Mouse (Mus musculus): Measurements from ENCODE around the gene Srgap1. TPM values are rescaled to one million over a fixed set of nuclear protein-coding genes. Genes with fewer than 3 reads are reported as not detected.

Gene Srgap1
- total and polyA plus RNA-seq, 3 experiments: 0.22 TPM; not detected in 2

DNA sequence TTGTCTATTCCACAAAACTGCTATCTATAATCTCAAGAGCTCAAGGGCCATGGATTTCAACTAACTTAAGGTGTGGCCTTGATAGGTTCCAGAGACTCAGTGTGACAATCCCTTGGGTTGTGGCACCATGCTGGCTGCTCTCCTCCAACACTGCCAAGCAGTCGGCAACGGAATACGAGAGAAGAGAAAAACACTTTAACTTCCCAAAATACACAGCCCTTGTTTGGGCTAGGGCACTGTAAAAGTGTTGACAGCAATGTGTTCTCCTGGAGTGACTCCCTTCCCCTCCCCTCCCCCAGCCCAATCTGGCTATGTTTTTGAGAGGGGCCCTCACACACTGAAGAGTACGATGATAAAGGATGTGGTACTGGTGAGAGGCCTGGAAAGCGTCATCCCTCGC, 21.9 kb downstream of the Srgap1 start:
- Histone ChIP-seq H3K9me3 (replicated peaks) (peaks cover 63% of the 10 kb centered on the region), H3K27me3 (ENCODE audit: insufficient read depth, low read length) (no peaks in the 10 kb centered on the region), H3K4me1 (ENCODE audit: insufficient read depth, low read depth, low read length) (no peaks in the 10 kb centered on the region), H3K36me3 (replicated peaks) (no peaks in the 10 kb centered on the region), H3K4me3 (ENCODE audit: low read depth, low read length) (no peak overlapping the region)
- DNase-seq (ENCODE audit: low spot score) (no peak), ATAC-seq (ENCODE audit: extremely low read depth, insufficient number of reproducible peaks, low FRiP score, poor library complexity, severe bottlenecking) (no peak)
- TF ChIP-seq GATA2 (IDR thresholded peaks at IDR 0.05; ENCODE audit: borderline replicate concordance, low read depth, low read length) (no peak), POLR2AphosphoS5 (IDR thresholded peaks at IDR 0.05; ENCODE audit: insufficient replicate concordance, low read depth, low read length) (no peak), GATA1 (IDR thresholded peaks at IDR 0.05; ENCODE audit: borderline replicate concordance, low read length) (no peak), CTCF (IDR thresholded peaks at IDR 0.05; ENCODE audit: low read depth, low read length) (no peak)

DNA sequence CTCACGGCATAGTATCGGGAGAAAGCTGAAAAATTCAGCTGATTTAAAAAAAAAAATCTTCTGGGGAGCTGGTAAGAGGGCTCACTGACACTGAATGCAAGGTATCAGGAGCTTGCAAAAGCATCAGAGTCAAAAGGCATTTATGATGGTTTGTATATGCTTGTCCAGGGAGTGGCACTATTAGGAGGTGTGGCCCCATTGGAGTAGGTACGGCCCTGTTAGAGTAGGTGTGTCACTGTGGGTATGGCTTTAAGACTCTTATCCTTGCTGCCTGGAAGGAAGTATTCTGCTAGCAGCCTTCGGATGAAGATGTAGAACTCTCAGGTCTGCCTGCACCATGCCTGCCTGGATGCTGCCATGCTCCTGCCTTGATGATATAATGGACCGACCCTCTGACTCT, 26.2 kb downstream of the Srgap1 start:
- no peaks in the 10 kb centered on the region for H3K4me1 ChIP-seq (ENCODE audit: insufficient read depth, low read depth, low read length)
- DNase-seq (ENCODE audit: low spot score) (no peak), ATAC-seq (ENCODE audit: extremely low read depth, insufficient number of reproducible peaks, low FRiP score, poor library complexity, severe bottlenecking) (no peak)
- H3K9me3 ChIP-seq (replicated peaks): peaks cover 66% of the 10 kb centered on the region
- H3K27me3 ChIP-seq (ENCODE audit: insufficient read depth, low read length): no peaks in the 10 kb centered on the region
- H3K36me3 ChIP-seq (replicated peaks): no peaks in the 10 kb centered on the region
- H3K4me3 ChIP-seq (ENCODE audit: low read depth, low read length): no peak overlapping the region
- TF ChIP-seq GATA2 (IDR thresholded peaks at IDR 0.05; ENCODE audit: borderline replicate concordance, low read depth, low read length) (no peak), CTCF (IDR thresholded peaks at IDR 0.05; ENCODE audit: low read depth, low read length) (no peak)

DNA sequence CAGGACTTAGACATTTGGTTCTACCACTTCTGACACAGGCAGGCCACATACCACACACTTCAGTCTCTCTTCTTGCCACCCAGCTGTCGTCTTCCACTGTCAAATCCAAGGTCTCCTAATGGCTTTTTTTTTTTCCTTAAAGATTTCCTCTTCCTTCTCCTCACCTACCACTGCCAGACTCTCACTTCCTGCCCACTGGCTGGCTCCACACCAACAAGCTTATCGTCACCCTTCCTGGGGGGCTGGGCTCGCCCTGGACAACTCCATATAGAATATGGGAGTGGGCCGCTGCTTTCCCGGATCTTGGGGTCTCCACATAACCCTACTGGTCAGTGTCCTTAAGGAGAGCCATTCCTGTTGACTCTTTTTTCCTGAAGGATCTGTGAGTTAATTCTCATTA, 26.9 kb downstream of the Srgap1 start:
- no peaks in the 10 kb centered on the region for H3K27me3 ChIP-seq (ENCODE audit: insufficient read depth, low read length)
- H3K9me3 ChIP-seq (replicated peaks): peaks cover 64% of the 10 kb centered on the region
- ATAC-seq (ENCODE audit: extremely low read depth, insufficient number of reproducible peaks, low FRiP score, poor library complexity, severe bottlenecking): no peak
- no peaks in the 10 kb centered on the region for H3K4me1 ChIP-seq (ENCODE audit: insufficient read depth, low read depth, low read length)
- TF ChIP-seq CTCF (IDR thresholded peaks at IDR 0.05; ENCODE audit: low read depth, low read length): no peak
- TF ChIP-seq GATA2 (IDR thresholded peaks at IDR 0.05; ENCODE audit: borderline replicate concordance, low read depth, low read length): no peak
- no peak for TF ChIP-seq POLR2AphosphoS5 (IDR thresholded peaks at IDR 0.05; ENCODE audit: insufficient replicate concordance, low read depth, low read length)
- no peak for TF ChIP-seq TAL1 (conservative IDR thresholded peaks at IDR 0.05; ENCODE audit: low read depth, low read length)
- no peak for TF ChIP-seq GATA1 (IDR thresholded peaks at IDR 0.05; ENCODE audit: borderline replicate concordance, low read length)
- no peak for DNase-seq (ENCODE audit: low spot score)
- H3K4me3 ChIP-seq (ENCODE audit: low read depth, low read length): no peak overlapping the region
- no peaks in the 10 kb centered on the region for H3K36me3 ChIP-seq (replicated peaks)

DNA sequence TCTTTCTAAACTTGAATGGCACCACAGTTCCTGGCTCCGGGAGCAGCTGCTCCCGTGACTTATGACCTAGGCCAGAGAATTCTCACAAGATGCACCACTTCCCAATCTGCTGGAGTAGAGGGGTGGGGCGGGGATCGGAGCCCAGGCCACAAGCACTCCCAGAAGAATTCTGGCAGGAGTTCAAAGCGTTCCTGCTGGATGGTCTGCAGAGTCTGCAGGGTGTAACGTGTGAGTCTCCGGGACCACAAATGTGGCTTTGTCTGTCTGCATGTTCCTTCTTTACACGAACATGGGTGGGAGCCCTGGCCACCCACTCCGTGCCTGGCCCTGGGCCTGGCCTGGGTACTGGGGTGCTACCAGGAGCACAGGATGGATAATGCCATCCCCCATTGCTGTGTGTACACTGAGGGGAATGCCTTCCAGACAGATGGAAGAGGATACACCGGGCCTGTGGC, 28.5 kb downstream of the Srgap1 start:
- no peak for TF ChIP-seq GATA2 (IDR thresholded peaks at IDR 0.05; ENCODE audit: borderline replicate concordance, low read depth, low read length)
- TF ChIP-seq GATA1 (IDR thresholded peaks at IDR 0.05; ENCODE audit: borderline replicate concordance, low read length): no peak
- no peak for TF ChIP-seq TAL1 (conservative IDR thresholded peaks at IDR 0.05; ENCODE audit: low read depth, low read length)
- no peak for TF ChIP-seq CTCF (IDR thresholded peaks at IDR 0.05; ENCODE audit: low read depth, low read length)
- TF ChIP-seq POLR2AphosphoS5 (IDR thresholded peaks at IDR 0.05; ENCODE audit: insufficient replicate concordance, low read depth, low read length): no peak
- no peaks in the 10 kb centered on the region for H3K4me1 ChIP-seq (ENCODE audit: insufficient read depth, low read depth, low read length)
- DNase-seq (ENCODE audit: low spot score) (no peak), ATAC-seq (ENCODE audit: extremely low read depth, insufficient number of reproducible peaks, low FRiP score, poor library complexity, severe bottlenecking) (no peak)
- peaks cover 54% of the 10 kb centered on the region for H3K9me3 ChIP-seq (replicated peaks)
- H3K36me3 ChIP-seq (replicated peaks): no peaks in the 10 kb centered on the region
- no peak overlapping the region; the same call in 1 of the 2 replicates for H3K4me3 ChIP-seq (ENCODE audit: low read depth, low read length)
- H3K27me3 ChIP-seq (ENCODE audit: insufficient read depth, low read length): no peaks in the 10 kb centered on the region

DNA sequence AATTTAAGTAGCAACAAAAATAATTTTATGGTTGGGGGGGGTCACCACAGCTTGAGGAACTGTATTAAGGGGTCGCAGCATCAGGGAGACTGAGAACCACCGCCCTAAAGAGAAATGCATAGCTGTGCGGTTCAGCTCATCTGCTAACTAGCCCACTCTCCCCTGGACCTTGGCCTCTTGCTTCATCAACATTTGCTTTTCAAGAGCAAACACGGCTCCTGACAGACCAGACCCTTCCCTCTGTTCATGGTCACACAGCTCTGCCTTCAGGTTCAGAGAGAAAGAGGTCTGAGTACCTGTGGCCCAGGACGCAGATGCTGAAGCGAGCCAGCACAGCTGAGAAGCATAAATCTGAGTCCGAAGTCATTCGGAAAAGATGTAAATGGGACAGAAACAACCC, 29.4 kb downstream of the Srgap1 start:
- Histone ChIP-seq H3K4me3 (ENCODE audit: low read depth, low read length) (no peak overlapping the region), H3K9me3 (replicated peaks) (peaks cover 55% of the 10 kb centered on the region), H3K27me3 (ENCODE audit: insufficient read depth, low read length) (no peaks in the 10 kb centered on the region), H3K4me1 (ENCODE audit: insufficient read depth, low read depth, low read length) (no peaks in the 10 kb centered on the region), H3K36me3 (replicated peaks) (no peaks in the 10 kb centered on the region)
- no peak for ATAC-seq (ENCODE audit: extremely low read depth, insufficient number of reproducible peaks, low FRiP score, poor library complexity, severe bottlenecking)
- DNase-seq (ENCODE audit: low spot score): no peak
- TF ChIP-seq CTCF (IDR thresholded peaks at IDR 0.05; ENCODE audit: low read depth, low read length): no peak
- no peak for TF ChIP-seq TAL1 (conservative IDR thresholded peaks at IDR 0.05; ENCODE audit: low read depth, low read length)
- no peak for TF ChIP-seq GATA1 (IDR thresholded peaks at IDR 0.05; ENCODE audit: borderline replicate concordance, low read length)
- no peak for TF ChIP-seq GATA2 (IDR thresholded peaks at IDR 0.05; ENCODE audit: borderline replicate concordance, low read depth, low read length)
- TF ChIP-seq POLR2AphosphoS5 (IDR thresholded peaks at IDR 0.05; ENCODE audit: insufficient replicate concordance, low read depth, low read length): no peak

DNA sequence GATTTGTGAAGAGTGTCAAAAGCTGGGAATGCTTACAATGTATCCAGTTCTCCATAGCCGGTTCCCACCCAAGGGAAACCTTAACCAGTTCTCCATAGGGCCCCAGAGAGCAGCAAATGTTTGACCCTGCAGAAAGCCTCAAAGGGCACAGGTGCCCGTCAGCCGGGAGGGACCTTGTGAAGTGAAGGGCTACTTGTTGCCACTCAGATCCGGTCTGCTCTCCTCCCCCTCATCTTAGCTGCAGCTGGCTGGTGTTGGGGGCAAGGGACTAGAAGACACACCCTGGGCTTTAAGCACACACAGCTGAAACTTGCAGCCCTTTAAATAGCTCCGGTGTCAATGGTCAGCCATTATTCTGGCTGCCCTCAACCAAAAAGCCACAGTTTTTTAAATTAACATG, 30.1 kb downstream of the Srgap1 start:
- Histone ChIP-seq H3K27me3 (ENCODE audit: insufficient read depth, low read length) (no peaks in the 10 kb centered on the region), H3K36me3 (replicated peaks) (no peaks in the 10 kb centered on the region), H3K4me3 (ENCODE audit: low read depth, low read length) (no peak overlapping the region), H3K4me1 (ENCODE audit: insufficient read depth, low read depth, low read length) (no peaks in the 10 kb centered on the region), H3K9me3 (replicated peaks) (peaks cover 53% of the 10 kb centered on the region)
- ATAC-seq (ENCODE audit: extremely low read depth, insufficient number of reproducible peaks, low FRiP score, poor library complexity, severe bottlenecking) (no peak), DNase-seq (ENCODE audit: low spot score) (no peak)
- TF ChIP-seq GATA1 (IDR thresholded peaks at IDR 0.05; ENCODE audit: borderline replicate concordance, low read length) (no peak), CTCF (IDR thresholded peaks at IDR 0.05; ENCODE audit: low read depth, low read length) (no peak), TAL1 (conservative IDR thresholded peaks at IDR 0.05; ENCODE audit: low read depth, low read length) (no peak), POLR2AphosphoS5 (IDR thresholded peaks at IDR 0.05; ENCODE audit: insufficient replicate concordance, low read depth, low read length) (no peak), GATA2 (IDR thresholded peaks at IDR 0.05; ENCODE audit: borderline replicate concordance, low read depth, low read length) (no peak)

DNA sequence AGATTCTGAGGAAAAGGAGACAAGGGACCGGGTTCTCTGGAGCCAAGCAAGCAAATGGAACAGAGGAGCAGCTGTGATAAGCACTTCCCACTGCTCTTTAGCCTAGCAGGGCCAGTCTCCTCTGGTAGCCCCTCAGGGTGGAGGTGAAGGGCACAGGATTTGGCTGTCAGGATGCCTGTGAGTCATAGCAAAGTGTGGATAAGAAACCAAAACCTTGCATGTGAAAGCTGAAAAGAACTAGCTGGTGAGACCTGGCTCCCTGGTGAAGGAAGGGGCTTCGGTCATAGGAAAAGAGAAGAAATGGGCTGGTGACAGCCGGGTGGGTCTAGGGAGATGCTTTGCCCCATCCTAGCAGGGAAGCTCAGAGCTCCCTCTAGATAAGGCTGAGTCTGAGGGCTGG, 30.5 kb downstream of the Srgap1 start:
- Histone ChIP-seq H3K4me3 (ENCODE audit: low read depth, low read length) (no peak overlapping the region), H3K4me1 (ENCODE audit: insufficient read depth, low read depth, low read length) (no peaks in the 10 kb centered on the region)
- DNase-seq (ENCODE audit: low spot score): no peak

More for the DNA sequence above, 30.5 kb downstream of the Srgap1 start:
- ATAC-seq (ENCODE audit: extremely low read depth, insufficient number of reproducible peaks, low FRiP score, poor library complexity, severe bottlenecking): no peak
- TF ChIP-seq CTCF (IDR thresholded peaks at IDR 0.05; ENCODE audit: low read depth, low read length) (no peak), TAL1 (conservative IDR thresholded peaks at IDR 0.05; ENCODE audit: low read depth, low read length) (no peak), POLR2AphosphoS5 (IDR thresholded peaks at IDR 0.05; ENCODE audit: insufficient replicate concordance, low read depth, low read length) (no peak), GATA1 (IDR thresholded peaks at IDR 0.05; ENCODE audit: borderline replicate concordance, low read length) (no peak), GATA2 (IDR thresholded peaks at IDR 0.05; ENCODE audit: borderline replicate concordance, low read depth, low read length) (no peak)
- Histone ChIP-seq H3K27me3 (ENCODE audit: insufficient read depth, low read length) (no peaks in the 10 kb centered on the region), H3K9me3 (replicated peaks) (peaks cover 49% of the 10 kb centered on the region), H3K36me3 (replicated peaks) (no peaks in the 10 kb centered on the region)

All from G1E (cell line).